Mouse (Mus musculus): ENCODE measurements around the gene Klk1b8. TPM values are rescaled to one million over a fixed set of nuclear protein-coding genes. Genes with fewer than 3 reads are reported as not detected.

Gene Klk1b8
- polyA plus RNA-seq, 1 experiment from 2014 or later: not detected

Other genes with a start within 250 kb of the Klk1b8 start
- gene Klk13, start 238.1 kb upstream of the Klk1b8 start, polyA plus RNA-seq (2016; fragmentation: Nextera tagmentation; extraction: Ambion mirVana): 0.17 TPM in 1 of 2 replicates, not detected in the other
- gene Klk12, start 181.8 kb upstream of the Klk1b8 start, polyA plus RNA-seq (2016; fragmentation: Nextera tagmentation; extraction: Ambion mirVana): not detected in 2 replicates
- gene Klk11, start 176.1 kb upstream of the Klk1b8 start, polyA plus RNA-seq (2016; fragmentation: Nextera tagmentation; extraction: Ambion mirVana): 0.22 and 0.30 TPM in 2 replicates
- gene Klk10, start 169.6 kb upstream of the Klk1b8 start, polyA plus RNA-seq (2016; fragmentation: Nextera tagmentation; extraction: Ambion mirVana): 0.27 and 0.92 TPM in 2 replicates
- not detected in 2 replicates for gene Klk9, start 158.8 kb upstream of the Klk1b8 start, polyA plus RNA-seq (2016; fragmentation: Nextera tagmentation; extraction: Ambion mirVana)
- 8.9 and 10.1 TPM in 2 replicates for gene Klk8, start 153.1 kb upstream of the Klk1b8 start, polyA plus RNA-seq (2016; fragmentation: Nextera tagmentation; extraction: Ambion mirVana)
- gene Klk7, start 139.4 kb upstream of the Klk1b8 start, polyA plus RNA-seq (2016; fragmentation: Nextera tagmentation; extraction: Ambion mirVana): not detected in 2 replicates
- not detected in 2 replicates for gene Klk6, start 126.2 kb upstream of the Klk1b8 start, polyA plus RNA-seq (2016; fragmentation: Nextera tagmentation; extraction: Ambion mirVana)
- 0.17 and 0.68 TPM in 2 replicates for gene Klk5, start 108.7 kb upstream of the Klk1b8 start, polyA plus RNA-seq (2016; fragmentation: Nextera tagmentation; extraction: Ambion mirVana)
- gene Klk4, start 69.5 kb upstream of the Klk1b8 start, polyA plus RNA-seq (2016; fragmentation: Nextera tagmentation; extraction: Ambion mirVana): 0.50 and 0.57 TPM in 2 replicates
- gene Klk15, start 16.9 kb upstream of the Klk1b8 start, polyA plus RNA-seq (2016; fragmentation: Nextera tagmentation; extraction: Ambion mirVana): not detected in 2 replicates
- gene Klk1b1, start 16.1 kb downstream of the Klk1b8 start, polyA plus RNA-seq (2016; fragmentation: Nextera tagmentation; extraction: Ambion mirVana): not detected in 2 replicates
- gene Klk1b9, start 25.4 kb downstream of the Klk1b8 start, polyA plus RNA-seq (2016; fragmentation: Nextera tagmentation; extraction: Ambion mirVana): not detected in 2 replicates
- not detected in 2 replicates for gene Klk1b11, start 45.2 kb downstream of the Klk1b8 start, polyA plus RNA-seq (2016; fragmentation: Nextera tagmentation; extraction: Ambion mirVana)
- gene Klk1b26, start 61.5 kb downstream of the Klk1b8 start, polyA plus RNA-seq (2016; fragmentation: Nextera tagmentation; extraction: Ambion mirVana): not detected in 2 replicates
- not detected in 2 replicates for gene Klk1b27, start 101.6 kb downstream of the Klk1b8 start, polyA plus RNA-seq (2016; fragmentation: Nextera tagmentation; extraction: Ambion mirVana)
- not detected in 2 replicates for gene Klk1b21, start 151.7 kb downstream of the Klk1b8 start, polyA plus RNA-seq (2016; fragmentation: Nextera tagmentation; extraction: Ambion mirVana)
- not detected in 2 replicates for gene Klk1b22, start 162.0 kb downstream of the Klk1b8 start, polyA plus RNA-seq (2016; fragmentation: Nextera tagmentation; extraction: Ambion mirVana)
- gene Klk1b16, start 186.1 kb downstream of the Klk1b8 start, polyA plus RNA-seq (2016; fragmentation: Nextera tagmentation; extraction: Ambion mirVana): not detected in 2 replicates
- not detected in 2 replicates for gene Klk1b24, start 237.6 kb downstream of the Klk1b8 start, polyA plus RNA-seq (2016; fragmentation: Nextera tagmentation; extraction: Ambion mirVana)
- not detected in 2 replicates for gene Klk1b3, start 247.5 kb downstream of the Klk1b8 start, polyA plus RNA-seq (2016; fragmentation: Nextera tagmentation; extraction: Ambion mirVana)